Mouse (Mus musculus): ENCODE measurements around the gene Adcy5. TPM values are rescaled to one million over a fixed set of nuclear protein-coding genes. Genes with fewer than 3 reads are reported as not detected.

Adcy5 gene
- polyA plus RNA-seq, 1 experiment from 2014 or later, result 1.8 TPM

- Histone ChIP-seq H3K27me3 (ENCODE audit: insufficient read depth, low read length) (no peaks in the 10 kb centered on the region), H3K4me2 (no peak overlapping the region), H3K27ac (ENCODE audit: low read depth) (no peak overlapping the region), H3K4me3 (ENCODE audit: low read depth, low read length) (no peak overlapping the region), H3K36me3 (ENCODE audit: insufficient read depth) (peaks cover 7% of the 10 kb centered on the region), H3K9ac (no peak overlapping the region), H3K9me3 (ENCODE audit: low read depth, low read length) (no peaks in the 10 kb centered on the region), H3K4me1 (ENCODE audit: insufficient read depth) (peaks cover 3% of the 10 kb centered on the region; the same call in 1 of the 2 replicates)
- DNase-seq (no peak), ATAC-seq (ENCODE audit: insufficient read depth) (no peak)
- no peak for TF ChIP-seq CTCF (IDR thresholded peaks at IDR 0.05; ENCODE audit: low read depth)
- WGBS, result 66% methylated on average over 4 of the region's 4 CpGs
Observed at GRCm38 (mm10) chr16:35309634-35310033, 155.0 kb downstream of the Adcy5 start.

- ATAC-seq (ENCODE audit: insufficient read depth), result no peak
- H3K4me2 ChIP-seq, result no peak overlapping the region
- H3K36me3 ChIP-seq (ENCODE audit: insufficient read depth), result peaks cover 7% of the 10 kb centered on the region
- H3K27ac ChIP-seq (ENCODE audit: low read depth), result no peak overlapping the region
- 8% methylated on average over 2 of the region's 2 CpGs for WGBS
- H3K4me1 ChIP-seq (ENCODE audit: insufficient read depth), result peaks cover 3% of the 10 kb centered on the region; the same call in 1 of the 2 replicates
- TF ChIP-seq CTCF (IDR thresholded peaks at IDR 0.05; ENCODE audit: low read depth), result no peak
- no peaks in the 10 kb centered on the region for H3K27me3 ChIP-seq (ENCODE audit: insufficient read depth, low read length)
- H3K9ac ChIP-seq, result no peak overlapping the region
- H3K4me3 ChIP-seq (ENCODE audit: low read depth, low read length), result no peak overlapping the region
- DNase-seq, result no peak
- H3K9me3 ChIP-seq (ENCODE audit: low read depth, low read length), result no peaks in the 10 kb centered on the region
Observed at GRCm38 (mm10) chr16:35310551-35311110, 156.0 kb downstream of the Adcy5 start.

GRCm38 (mm10) chr16:35311586-35311985, 156.9 kb downstream of the Adcy5 start:
- ATAC-seq (ENCODE audit: insufficient read depth) (peak; percentile 47), DNase-seq (peak; percentile 28)
- Histone ChIP-seq H3K4me2 (no peak overlapping the region), H3K4me3 (ENCODE audit: low read depth, low read length) (no peak overlapping the region), H3K27ac (ENCODE audit: low read depth) (no peak overlapping the region), H3K27me3 (ENCODE audit: insufficient read depth, low read length) (no peaks in the 10 kb centered on the region), H3K4me1 (ENCODE audit: insufficient read depth) (peaks cover 3% of the 10 kb centered on the region; the same call in 1 of the 2 replicates), H3K9ac (no peak overlapping the region), H3K9me3 (ENCODE audit: low read depth, low read length) (no peaks in the 10 kb centered on the region), H3K36me3 (ENCODE audit: insufficient read depth) (peaks cover 7% of the 10 kb centered on the region)
- TF ChIP-seq CTCF (IDR thresholded peaks at IDR 0.05; ENCODE audit: low read depth), result no peak
- WGBS, result 37% methylated on average over 8 of the region's 8 CpGs

GRCm38 (mm10) chr16:35315496-35315895, 160.8 kb downstream of the Adcy5 start:
- no peak overlapping the region for H3K27ac ChIP-seq (ENCODE audit: low read depth)
- H3K27me3 ChIP-seq (ENCODE audit: insufficient read depth, low read length), result no peaks in the 10 kb centered on the region
- no peak overlapping the region for H3K4me2 ChIP-seq
- peaks cover 3% of the 10 kb centered on the region; the same call in 1 of the 2 replicates for H3K4me1 ChIP-seq (ENCODE audit: insufficient read depth)
- 57% methylated on average over 3 of the region's 3 CpGs for WGBS
- ATAC-seq (ENCODE audit: insufficient read depth) (no peak), DNase-seq (no peak)
- H3K9me3 ChIP-seq (ENCODE audit: low read depth, low read length), result no peaks in the 10 kb centered on the region
- no peak overlapping the region for H3K4me3 ChIP-seq (ENCODE audit: low read depth, low read length)
- H3K9ac ChIP-seq, result no peak overlapping the region
- H3K36me3 ChIP-seq (ENCODE audit: insufficient read depth), result peaks cover 7% of the 10 kb centered on the region
- TF ChIP-seq CTCF (IDR thresholded peaks at IDR 0.05; ENCODE audit: low read depth), result no peak

GRCm38 (mm10) chr16:35316856-35317264, 162.2 kb downstream of the Adcy5 start:
- no peak overlapping the region for H3K27ac ChIP-seq (ENCODE audit: low read depth)
- ATAC-seq (ENCODE audit: insufficient read depth) (no peak), DNase-seq (no peak)
- TF ChIP-seq CTCF (IDR thresholded peaks at IDR 0.05; ENCODE audit: low read depth), result no peak
- no peaks in the 10 kb centered on the region for H3K27me3 ChIP-seq (ENCODE audit: insufficient read depth, low read length)
- H3K4me1 ChIP-seq (ENCODE audit: insufficient read depth), result no peaks in the 10 kb centered on the region
- H3K4me2 ChIP-seq, result no peak overlapping the region
- H3K36me3 ChIP-seq (ENCODE audit: insufficient read depth), result peaks cover 7% of the 10 kb centered on the region
- no peaks in the 10 kb centered on the region for H3K9me3 ChIP-seq (ENCODE audit: low read depth, low read length)
- H3K4me3 ChIP-seq (ENCODE audit: low read depth, low read length), result no peak overlapping the region
- H3K9ac ChIP-seq, result no peak overlapping the region

GRCm38 (mm10) chr16:35317460-35317859, 162.8 kb downstream of the Adcy5 start:
- ATAC-seq (ENCODE audit: insufficient read depth), result no peak
- 74% methylated on average over 5 of the region's 5 CpGs for WGBS
- no peak for DNase-seq
- peaks cover 7% of the 10 kb centered on the region for H3K36me3 ChIP-seq (ENCODE audit: insufficient read depth)
- H3K9me3 ChIP-seq (ENCODE audit: low read depth, low read length), result no peaks in the 10 kb centered on the region
- H3K4me1 ChIP-seq (ENCODE audit: insufficient read depth), result no peaks in the 10 kb centered on the region
- no peak for TF ChIP-seq CTCF (IDR thresholded peaks at IDR 0.05; ENCODE audit: low read depth)
- H3K9ac ChIP-seq, result no peak overlapping the region
- no peak overlapping the region for H3K4me3 ChIP-seq (ENCODE audit: low read depth, low read length)
- no peaks in the 10 kb centered on the region for H3K27me3 ChIP-seq (ENCODE audit: insufficient read depth, low read length)
- no peak overlapping the region for H3K4me2 ChIP-seq
- no peak overlapping the region for H3K27ac ChIP-seq (ENCODE audit: low read depth)

GRCm38 (mm10) chr16:35318397-35318796, 163.7 kb downstream of the Adcy5 start:
- peaks cover 4% of the 10 kb centered on the region for H3K36me3 ChIP-seq (ENCODE audit: insufficient read depth)
- H3K4me1 ChIP-seq (ENCODE audit: insufficient read depth), result no peaks in the 10 kb centered on the region
- no peaks in the 10 kb centered on the region for H3K27me3 ChIP-seq (ENCODE audit: insufficient read depth, low read length)
- DNase-seq, result no peak
- H3K4me2 ChIP-seq, result no peak overlapping the region
- ATAC-seq (ENCODE audit: insufficient read depth), result no peak
- no peak overlapping the region for H3K4me3 ChIP-seq (ENCODE audit: low read depth, low read length)
- 51% methylated on average over 6 of the region's 6 CpGs for WGBS
- TF ChIP-seq CTCF (IDR thresholded peaks at IDR 0.05; ENCODE audit: low read depth), result no peak
- H3K9ac ChIP-seq, result no peak overlapping the region
- H3K9me3 ChIP-seq (ENCODE audit: low read depth, low read length), result no peaks in the 10 kb centered on the region
- no peak overlapping the region for H3K27ac ChIP-seq (ENCODE audit: low read depth)
